Mouse (Mus musculus) hindbrain, embryonic 16.5 days (tissue): Measurements from ENCODE around the gene BC030870. TPM values are rescaled to one million over a fixed set of nuclear protein-coding genes. Genes with fewer than 3 reads are reported as not detected.

Experiments
- ATAC-seq: fragments of 200-750 bp; cut with Nextera tagmentation; 2 replicates; pipeline ENCODE4 v1.8.0; 2017; ENCODE audit warnings: moderate TSS enrichment, moderate library complexity
- H3K27ac ChIP-seq: fragments of 300-500 bp; sonication (generic); 2 replicates; pipeline ENCODE4 v1.5.1; 2014; ENCODE audit warnings: low read depth, mild to moderate bottlenecking, control low read depth, low read length, moderate library complexity
- H3K27me3 ChIP-seq: fragments of 300-500 bp; sonication (generic); replicated peaks from 2 replicates; pipeline ENCODE4 v1.6.1; 2014; ENCODE audit warnings: low read length; ENCODE audit not compliant: control insufficient read depth, insufficient read depth
- H3K36me3 ChIP-seq: fragments of 300-500 bp; sonication (generic); 2 replicates; pipeline ENCODE4 v1.6.1; 2014; ENCODE audit warnings: mild to moderate bottlenecking, low read length, moderate library complexity, mixed read lengths; ENCODE audit not compliant: control insufficient read depth, insufficient read depth
- H3K4me1 ChIP-seq: fragments of 300-500 bp; sonication (generic); 2 replicates; pipeline ENCODE4 v1.6.1; 2014; ENCODE audit warnings: low read depth, low read length; ENCODE audit not compliant: control insufficient read depth, insufficient read depth
- H3K4me2 ChIP-seq: fragments of 300-500 bp; sonication (generic); 2 replicates; pipeline ENCODE4 v1.6.1; 2014; ENCODE audit warnings: mild to moderate bottlenecking, low read length, control low read depth, moderate library complexity
- H3K4me3 ChIP-seq: fragments of 300-500 bp; sonication (generic); 2 replicates; pipeline ENCODE4 v1.5.1; 2014; ENCODE audit warnings: mild to moderate bottlenecking, low read length, control low read depth, moderate library complexity
- H3K9ac ChIP-seq: fragments of 300-500 bp; sonication (generic); 2 replicates; pipeline ENCODE4 v1.6.1; 2014; ENCODE audit warnings: low read depth, mild to moderate bottlenecking, control low read depth, low read length, moderate library complexity
- H3K9me3 ChIP-seq: fragments of 300-500 bp; sonication (generic); 2 replicates; pipeline ENCODE4 v1.6.1; 2014; ENCODE audit warnings: mild to moderate bottlenecking, low read length, moderate library complexity; ENCODE audit not compliant: control insufficient read depth
- WGBS: fragments of 180-500 bp; shearing (Covaris S2); extraction: QIAGEN DNeasy Blood & Tissue Kit; methylation state at CpG from one replicate; pipeline ENCODE4 v1.1.7; 2014; 5-methylcytosine and 5-hydroxymethylcytosine counted together
- polyA plus RNA-seq: library from polyadenylated mRNA; unstranded; fragments of >200 nt; fragmentation: Nextera tagmentation; extraction: Ambion mirVana; gene quantifications from 2 replicates; pipeline ENCODE4 v1.2.1, GENCODE M21; 2015

BC030870 gene
- polyA plus RNA-seq, 1 experiment from 2014 or later = not detected

- H3K9ac ChIP-seq = no peak overlapping the region
- no peak overlapping the region for H3K4me3 ChIP-seq
- H3K9me3 ChIP-seq = no peaks in the 10 kb centered on the region
- H3K36me3 ChIP-seq = no peaks in the 10 kb centered on the region
- no peaks in the 10 kb centered on the region for H3K4me1 ChIP-seq
- ATAC-seq = no peak
- H3K27me3 ChIP-seq = no peaks in the 10 kb centered on the region
- 95% methylated on average over 3 of the region's 3 CpGs for WGBS
- no peak overlapping the region for H3K27ac ChIP-seq
- no peak overlapping the region for H3K4me2 ChIP-seq
Measured at GRCm38 (mm10) chr8:65065622-65066021, 63.7 kb downstream of the BC030870 start.

GRCm38 (mm10) chr8:65064071-65064470, 65.3 kb downstream of the BC030870 start:
- H3K4me1 ChIP-seq = no peaks in the 10 kb centered on the region
- no peak for ATAC-seq
- 49% methylated on average over 2 of the region's 2 CpGs for WGBS
- no peak overlapping the region for H3K4me2 ChIP-seq
- no peaks in the 10 kb centered on the region for H3K27me3 ChIP-seq
- no peak overlapping the region for H3K9ac ChIP-seq
- H3K36me3 ChIP-seq = no peaks in the 10 kb centered on the region
- H3K27ac ChIP-seq = no peak overlapping the region
- H3K9me3 ChIP-seq = no peaks in the 10 kb centered on the region
- no peak overlapping the region for H3K4me3 ChIP-seq

GRCm38 (mm10) chr8:65062195-65062594, 67.2 kb downstream of the BC030870 start:
- H3K27me3 ChIP-seq = no peaks in the 10 kb centered on the region
- WGBS = 72% methylated on average over 4 of the region's 4 CpGs
- no peaks in the 10 kb centered on the region for H3K4me1 ChIP-seq
- no peaks in the 10 kb centered on the region for H3K9me3 ChIP-seq
- H3K9ac ChIP-seq = no peak overlapping the region
- no peak overlapping the region for H3K27ac ChIP-seq
- H3K4me2 ChIP-seq = no peak overlapping the region
- H3K36me3 ChIP-seq = no peaks in the 10 kb centered on the region
- no peak overlapping the region for H3K4me3 ChIP-seq
- ATAC-seq = no peak

- no peak overlapping the region for H3K4me2 ChIP-seq
- H3K27me3 ChIP-seq = no peaks in the 10 kb centered on the region
- no peaks in the 10 kb centered on the region for H3K36me3 ChIP-seq
- ATAC-seq = no peak
- no peaks in the 10 kb centered on the region for H3K4me1 ChIP-seq
- WGBS = 88% methylated on average over 4 of the region's 4 CpGs
- no peak overlapping the region for H3K27ac ChIP-seq
- no peaks in the 10 kb centered on the region for H3K9me3 ChIP-seq
- no peak overlapping the region for H3K4me3 ChIP-seq
- H3K9ac ChIP-seq = no peak overlapping the region
Measured at GRCm38 (mm10) chr8:65056722-65057121, 72.6 kb downstream of the BC030870 start.

GRCm38 (mm10) chr8:65053968-65054367, 75.4 kb downstream of the BC030870 start:
- no peak for ATAC-seq
- WGBS = 63% methylated on average over 5 of the region's 5 CpGs
- Histone ChIP-seq H3K4me1 (no peaks in the 10 kb centered on the region), H3K9ac (no peak overlapping the region), H3K4me2 (no peak overlapping the region), H3K27me3 (no peaks in the 10 kb centered on the region), H3K4me3 (no peak overlapping the region), H3K9me3 (no peaks in the 10 kb centered on the region), H3K36me3 (no peaks in the 10 kb centered on the region), H3K27ac (no peak overlapping the region)

- Histone ChIP-seq H3K9ac (no peak overlapping the region), H3K27me3 (no peaks in the 10 kb centered on the region), H3K9me3 (no peaks in the 10 kb centered on the region), H3K27ac (no peak overlapping the region), H3K36me3 (no peaks in the 10 kb centered on the region), H3K4me3 (no peak overlapping the region), H3K4me1 (no peaks in the 10 kb centered on the region), H3K4me2 (no peak overlapping the region)
- 87% methylated on average over 3 of the region's 3 CpGs for WGBS
- no peak for ATAC-seq
Measured at GRCm38 (mm10) chr8:65053554-65053953, 75.8 kb downstream of the BC030870 start.

GRCm38 (mm10) chr8:65047801-65048200, 81.6 kb downstream of the BC030870 start:
- 80% methylated on average over 4 of the region's 4 CpGs for WGBS
- H3K27ac ChIP-seq = no peak overlapping the region
- no peaks in the 10 kb centered on the region for H3K9me3 ChIP-seq
- H3K4me2 ChIP-seq = no peak overlapping the region
- no peak overlapping the region for H3K9ac ChIP-seq
- no peaks in the 10 kb centered on the region for H3K36me3 ChIP-seq
- H3K4me1 ChIP-seq = no peaks in the 10 kb centered on the region
- H3K4me3 ChIP-seq = no peak overlapping the region
- no peak for ATAC-seq
- H3K27me3 ChIP-seq = no peaks in the 10 kb centered on the region

- 90% methylated on average over 4 of the region's 4 CpGs for WGBS
- H3K4me3 ChIP-seq = no peak overlapping the region
Measured at GRCm38 (mm10) chr8:65047193-65047592, 82.2 kb downstream of the BC030870 start.

GRCm38 (mm10) chr8:65046565-65046964, 82.8 kb downstream of the BC030870 start:
- Histone ChIP-seq H3K4me3 (no peak overlapping the region), H3K4me2 (no peak overlapping the region; the same call in 1 of the 2 replicates), H3K9me3 (no peaks in the 10 kb centered on the region), H3K9ac (no peak overlapping the region), H3K4me1 (no peaks in the 10 kb centered on the region), H3K27me3 (no peaks in the 10 kb centered on the region), H3K27ac (no peak overlapping the region), H3K36me3 (no peaks in the 10 kb centered on the region)
- 28% methylated on average over 5 of the region's 5 CpGs for WGBS
- ATAC-seq = no peak

More at GRCm38 (mm10) chr8:65047193-65047592, 82.2 kb downstream of the BC030870 start:
- Histone ChIP-seq H3K4me2 (no peak overlapping the region), H3K27ac (no peak overlapping the region), H3K27me3 (no peaks in the 10 kb centered on the region), H3K4me1 (no peaks in the 10 kb centered on the region), H3K9ac (no peak overlapping the region), H3K9me3 (no peaks in the 10 kb centered on the region), H3K36me3 (no peaks in the 10 kb centered on the region)
- ATAC-seq = no peak

GRCm38 (mm10) chr8:65037117-65037533, 92.2 kb downstream of the BC030870 start, which contains the start of gene Apela:
TSS of gene Apela (minus strand) at chr8:65037336.
- peak; percentile 84 for ATAC-seq
- no peak within 1 kb of the TSS for H3K27ac ChIP-seq
- no peaks in the 10 kb centered on the region for H3K9me3 ChIP-seq
- WGBS = 0% methylated on average over 8 of the region's 8 CpGs
- H3K9ac ChIP-seq = peak within 1 kb of the TSS; percentile 48
- H3K4me2 ChIP-seq = peak within 1 kb of the TSS; percentile 63
- H3K4me1 ChIP-seq = peaks cover 5% of the 10 kb centered on the region; the same call in 1 of the 2 replicates
- H3K27me3 ChIP-seq = no peaks in the 10 kb centered on the region
- no peaks in the 10 kb centered on the region for H3K36me3 ChIP-seq
- H3K4me3 ChIP-seq = peak within 1 kb of the TSS; percentile 41
